Mouse (Mus musculus): ENCODE measurements around the gene Macf1. TPM values are rescaled to one million over a fixed set of nuclear protein-coding genes. Genes with fewer than 3 reads are reported as not detected.

The Macf1 gene
- polyA plus RNA-seq, 1 experiment, result 49.8 TPM

Other genes starting within 250 kb of the Macf1 start
- 44.6 and 74.2 TPM in 2 replicates for gene Ndufs5, start 33.8 kb upstream of the Macf1 start, polyA plus RNA-seq (2012; rRNA removed)
- gene Akirin1, start 66.0 kb upstream of the Macf1 start, polyA plus RNA-seq (2012; rRNA removed), result 24.2 and 33.0 TPM in 2 replicates
- gene Rhbdl2, start 103.5 kb upstream of the Macf1 start, polyA plus RNA-seq (2012; rRNA removed), result 3.8 and 7.1 TPM in 2 replicates
- 0.04 and 0.27 TPM in 2 replicates for gene 4933427I04Rik, start 175.3 kb upstream of the Macf1 start, polyA plus RNA-seq (2012; rRNA removed)
- 23.3 and 26.1 TPM in 2 replicates for gene Mycbp, start 220.5 kb upstream of the Macf1 start, polyA plus RNA-seq (2012; rRNA removed)
- 66.3 and 78.9 TPM in 2 replicates for gene Rragc, start 233.1 kb upstream of the Macf1 start, polyA plus RNA-seq (2012; rRNA removed)
- gene 4930535I16Rik, start 233.7 kb upstream of the Macf1 start, polyA plus RNA-seq (2012; rRNA removed), result 0.65 TPM in 1 of 2 replicates, not detected in the other

All from gonadal fat pad, adult 2 months (tissue).